Mouse (Mus musculus) ES-E14 (cell line): ENCODE data around the gene Dnaaf1. TPM values are rescaled to one million over a fixed set of nuclear protein-coding genes. Genes with fewer than 3 reads are reported as not detected.
A peak's percentile ranks its signal among the peaks of the same experiment; 100 is the strongest.

Experiments used
- DNase-seq: peaks from one replicate; pipeline ENCODE4 v3.0.0-alpha.2; 2013; ENCODE audit warnings: low read depth, low spot score
- H3K27ac ChIP-seq: 2 replicates; pipeline ENCODE4 v1.5.1; 2012; ENCODE audit warnings: low read depth, mild to moderate bottlenecking, low read length, moderate library complexity, mixed read lengths; ENCODE audit not compliant: poor library complexity, insufficient read depth, severe bottlenecking
- H3K36me3 ChIP-seq: 2 replicates; pipeline ENCODE4 v1.6.1; 2012; ENCODE audit warnings: mild to moderate bottlenecking, low read length, moderate library complexity, mixed read lengths; ENCODE audit not compliant: control insufficient read depth, poor library complexity, insufficient read depth, severe bottlenecking
- H3K4me1 ChIP-seq, 2 experiments: fragments of 150-350 bp in 1 of 2; sonication (generic) in 1 of 2; 2 replicates each; pipeline ENCODE4 v1.6.1; 2012; ENCODE audit warnings: low read length in 2 of 2, mild to moderate bottlenecking in 1 of 2, mixed read lengths in 1 of 2; ENCODE audit not compliant: control insufficient read depth in 2 of 2, insufficient read depth in 2 of 2, poor library complexity in 1 of 2
- H3K4me3 ChIP-seq, 2 experiments: fragments of 150-350 bp in 1 of 2; sonication (generic) in 1 of 2; 2 replicates each; pipeline ENCODE4 v1.5.1; 2012; ENCODE audit warnings: low read length in 2 of 2, low read depth in 1 of 2, mild to moderate bottlenecking in 1 of 2, mixed read lengths in 1 of 2; ENCODE audit not compliant: insufficient read depth in 1 of 2, poor library complexity in 1 of 2, severe bottlenecking in 1 of 2
- H3K9ac ChIP-seq: 2 replicates; pipeline ENCODE4 v1.6.1; 2012; ENCODE audit warnings: low read depth, mild to moderate bottlenecking, low read length, mixed read lengths; ENCODE audit not compliant: poor library complexity, insufficient read depth, severe bottlenecking
- H3K9me3 ChIP-seq: fragments of 150-350 bp; sonication (generic); 2 replicates; pipeline ENCODE4 v1.6.1; 2012; ENCODE audit warnings: low read depth, mild to moderate bottlenecking, low read length; ENCODE audit not compliant: control insufficient read depth, insufficient read depth
- CHD2 ChIP-seq: IDR thresholded peaks from 2 replicates; pipeline ENCODE4 v1.6.1; 2014; ENCODE audit warnings: mild to moderate bottlenecking, low read depth, low read length, inconsistent platforms
- HCFC1 ChIP-seq: IDR thresholded peaks from 2 replicates; pipeline ENCODE4 v1.6.1; 2012; ENCODE audit warnings: low read length, inconsistent platforms, borderline replicate concordance; ENCODE audit not compliant: insufficient read depth
- MAFK ChIP-seq: IDR thresholded peaks from 2 replicates; pipeline ENCODE4 v1.6.1; 2014; ENCODE audit warnings: mild to moderate bottlenecking, low read depth, low read length, inconsistent platforms; ENCODE audit not compliant: insufficient read depth
- ZC3H11A ChIP-seq: IDR thresholded peaks from 2 replicates; pipeline ENCODE4 v1.6.1; 2012; ENCODE audit warnings: low read depth, mild to moderate bottlenecking, inconsistent platforms, low read length, borderline replicate concordance
- ZNF384 ChIP-seq: IDR thresholded peaks from 2 replicates; pipeline ENCODE4 v1.6.1; 2012; ENCODE audit warnings: low read depth, low read length, inconsistent platforms
- in situ Hi-C, 2 experiments: fragments of 600-800 bp; cut with MboI; formaldehyde crosslinking; loops; one replicate each; pipeline ENCODE4 v1.15.1; 2025; ENCODE audit warnings: low sequenced_read_pairs in 2 of 2, inconsistent platforms in 1 of 2; ENCODE audit not compliant: unreplicated experiment in 2 of 2
- total RNA-seq: library from RNA; depleted of rRNA; stranded (reverse); fragments of 300-350 nt; gene quantifications from 2 replicates; pipeline ENCODE4 v1.2.3, GENCODE M21; 2012

Dnaaf1 gene
- total RNA-seq, 1 experiment = 1.0 TPM

DNA sequence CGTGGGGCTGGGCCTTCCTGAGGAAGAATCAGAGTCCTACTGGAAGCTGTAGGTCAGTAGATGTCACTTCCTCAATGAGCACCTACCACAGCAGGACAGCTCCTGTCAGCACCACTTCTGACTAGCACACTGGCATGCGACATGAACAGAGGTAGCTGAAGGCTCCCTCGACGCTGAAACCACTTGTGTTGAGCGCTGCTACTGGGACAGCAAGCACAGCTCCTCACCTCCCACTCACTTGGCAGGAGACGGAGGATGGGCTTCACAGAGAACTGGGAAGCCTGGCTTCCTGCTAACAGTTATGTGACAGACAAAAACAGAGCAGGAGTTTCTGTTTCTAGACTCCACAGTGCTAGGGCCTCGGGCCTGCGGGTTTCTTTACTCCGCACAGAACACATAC, 43.1 kb upstream of the Dnaaf1 start:
- TF ChIP-seq MAFK (no peak), ZC3H11A (no peak), ZNF384 (no peak), HCFC1 (no peak), CHD2 (no peak)
- no peak for DNase-seq
- in situ Hi-C loops = no loop called here
- H3K27ac ChIP-seq = no peak overlapping the region
- no peak overlapping the region for H3K4me3 ChIP-seq
- H3K9me3 ChIP-seq = no peaks in the 10 kb centered on the region
- H3K4me1 ChIP-seq = no peaks in the 10 kb centered on the region
- H3K36me3 ChIP-seq = peaks cover 73% of the 10 kb centered on the region
- no peak overlapping the region for H3K9ac ChIP-seq

- H3K36me3 ChIP-seq = peaks cover 40% of the 10 kb centered on the region
- peak overlapping the region; percentile 70 for H3K27ac ChIP-seq
- no peaks in the 10 kb centered on the region for H3K9me3 ChIP-seq
- no peak overlapping the region for H3K9ac ChIP-seq
- in situ Hi-C loops = no loop called here
- H3K4me1 ChIP-seq = peaks cover 7 to 10% of the 10 kb centered on the region in 2 experiments
- no peak for DNase-seq
- no peak for TF ChIP-seq HCFC1
- no peak for TF ChIP-seq CHD2
- no peak overlapping the region for H3K4me3 ChIP-seq
Observed at GRCm38 (mm10) chr8:119544606-119545005, 30.4 kb upstream of the Dnaaf1 start.

- DNase-seq = no peak
- Histone ChIP-seq H3K9me3 (no peaks in the 10 kb centered on the region), H3K36me3 (peaks cover 35% of the 10 kb centered on the region), H3K9ac (0 out of 2 replicates have a peak overlapping the region, but pooled peaks have one; percentile 10), H3K4me1 (peaks cover 7 to 10% of the 10 kb centered on the region in 2 experiments), H3K4me3 (no peak overlapping the region), H3K27ac (peak overlapping the region; percentile 72; the same call in 1 of the 2 replicates)
- in situ Hi-C loops = no loop called here
- no peak for TF ChIP-seq HCFC1
Observed at GRCm38 (mm10) chr8:119545180-119545579, 29.9 kb upstream of the Dnaaf1 start.

- Histone ChIP-seq H3K4me1 (peaks cover 10% of the 10 kb centered on the region in 2 experiments), H3K9me3 (no peaks in the 10 kb centered on the region), H3K36me3 (peaks cover 32% of the 10 kb centered on the region), H3K4me3 (no peak overlapping the region), H3K27ac (peak overlapping the region; percentile 72; the same call in 1 of the 2 replicates), H3K9ac (no peak overlapping the region)
- DNase-seq = no peak
- in situ Hi-C loops = no loop called here
- no peak for TF ChIP-seq ZC3H11A
- no peak for TF ChIP-seq CHD2
- TF ChIP-seq HCFC1 = no peak
- no peak for TF ChIP-seq ZNF384
- TF ChIP-seq MAFK = no peak
Observed at GRCm38 (mm10) chr8:119545791-119546190, 29.2 kb upstream of the Dnaaf1 start.

GRCm38 (mm10) chr8:119547019-119547691, 27.9 kb upstream of the Dnaaf1 start:
- DNase-seq = peak; percentile 53
- Histone ChIP-seq H3K4me3 (no peak overlapping the region), H3K36me3 (peaks cover 25% of the 10 kb centered on the region), H3K9ac (0 out of 2 replicates have a peak overlapping the region, but pooled peaks have one; percentile 19), H3K4me1 (peaks cover 10 to 13% of the 10 kb centered on the region in 2 experiments), H3K9me3 (no peaks in the 10 kb centered on the region), H3K27ac (peak overlapping the region; percentile 55; the same call in 1 of the 2 replicates)
- no peak for TF ChIP-seq ZNF384
- TF ChIP-seq ZC3H11A = no peak
- TF ChIP-seq CHD2 = no peak
- TF ChIP-seq HCFC1 = no peak
- no peak for TF ChIP-seq MAFK
- in situ Hi-C loops = no loop called here
